Mouse (Mus musculus) cortical plate, adult 2 months (tissue): Measurements from ENCODE around the gene Gpd2.

Experiments used
- CTCF ChIP-seq: fragments of 200-500 bp; IDR thresholded peaks from 2 replicates; pipeline ENCODE4 v1.5.1; 2011; ENCODE audit warnings: mild to moderate bottlenecking, control low read depth, low read length; ENCODE audit not compliant: insufficient read depth; ENCODE audit errors: extremely low read depth
- POLR2A ChIP-seq: fragments of 200-500 bp; IDR thresholded peaks from 2 replicates; pipeline ENCODE4 v1.6.1; 2011; ENCODE audit warnings: mild to moderate bottlenecking, low read length, control low read depth; ENCODE audit not compliant: insufficient read depth; ENCODE audit errors: extremely low read depth

GRCm38 (mm10) chr2:57416711-57417110 is 179.3 kb downstream of the Gpd2 start:
- TF ChIP-seq CTCF (no peak), POLR2A (no peak)
